Mouse (Mus musculus) lung, postnatal 0 days (tissue): ENCODE data around the gene Tmem163.

Experiments used
- CTCF ChIP-seq: IDR thresholded peaks from 2 replicates; pipeline ENCODE4 v1.5.1; 2016; ENCODE audit warnings: antibody characterized with exemption, mild to moderate bottlenecking
- EP300 ChIP-seq: IDR thresholded peaks from 2 replicates; pipeline ENCODE4 v1.6.1; 2016; ENCODE audit warnings: antibody characterized with exemption, mild to moderate bottlenecking, control low read depth

DNA sequence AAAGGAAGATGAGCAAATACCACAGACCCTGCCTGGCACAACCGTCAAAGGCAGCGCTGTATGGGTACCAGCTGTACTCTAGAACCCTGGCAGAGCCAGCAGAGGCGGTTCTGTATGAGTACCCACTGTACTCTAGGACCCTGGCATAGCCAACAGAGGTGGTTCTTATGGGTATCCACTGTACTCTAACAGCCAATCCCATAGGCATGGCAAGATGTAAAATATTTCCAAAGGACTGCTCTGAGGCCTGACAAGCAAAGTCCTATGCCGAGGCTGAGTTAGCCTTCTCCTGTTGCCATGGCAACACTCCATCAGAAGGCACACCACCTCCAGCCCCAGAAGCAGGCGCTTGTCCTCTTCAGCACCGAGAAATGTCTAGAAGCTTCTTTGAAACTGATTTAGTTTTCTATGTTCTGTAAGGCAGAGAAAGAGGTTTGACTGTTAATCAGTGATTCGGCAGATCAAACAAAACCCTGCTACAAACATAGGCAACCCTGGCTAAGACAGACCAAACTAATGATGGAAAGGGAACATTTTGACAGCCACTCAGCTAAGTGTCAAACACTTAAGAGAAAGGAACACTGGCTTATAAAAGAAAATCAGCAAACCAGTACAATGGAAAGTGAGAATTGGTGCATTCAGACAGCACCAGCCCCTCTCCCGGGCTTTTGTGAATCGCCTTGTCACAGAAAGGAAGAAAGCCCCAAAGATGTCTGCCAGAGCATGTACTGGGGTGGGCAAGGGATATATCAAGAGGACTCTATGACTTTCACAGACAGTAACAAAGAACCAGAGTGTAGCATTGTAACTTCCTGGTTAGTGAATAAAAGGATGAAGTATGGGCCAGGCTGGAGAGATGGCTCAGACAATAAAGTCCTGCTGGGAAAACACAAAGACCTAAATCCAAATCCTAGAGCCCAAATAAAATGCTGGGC lies 75.4 kb downstream of the Tmem163 start:
- TF ChIP-seq CTCF (no peak), EP300 (no peak)
